Mouse (Mus musculus): ENCODE measurements around the gene Srms. TPM values are rescaled to one million over a fixed set of nuclear protein-coding genes. Genes with fewer than 3 reads are reported as not detected.
A peak's percentile ranks its signal among the peaks of the same experiment; 100 is the strongest.

The Srms gene
- total RNA-seq (2014; fragmentation: Nextera tagmentation) (not detected in 2 replicates), total RNA-seq (2017) (not detected in 2 replicates)

DNA sequence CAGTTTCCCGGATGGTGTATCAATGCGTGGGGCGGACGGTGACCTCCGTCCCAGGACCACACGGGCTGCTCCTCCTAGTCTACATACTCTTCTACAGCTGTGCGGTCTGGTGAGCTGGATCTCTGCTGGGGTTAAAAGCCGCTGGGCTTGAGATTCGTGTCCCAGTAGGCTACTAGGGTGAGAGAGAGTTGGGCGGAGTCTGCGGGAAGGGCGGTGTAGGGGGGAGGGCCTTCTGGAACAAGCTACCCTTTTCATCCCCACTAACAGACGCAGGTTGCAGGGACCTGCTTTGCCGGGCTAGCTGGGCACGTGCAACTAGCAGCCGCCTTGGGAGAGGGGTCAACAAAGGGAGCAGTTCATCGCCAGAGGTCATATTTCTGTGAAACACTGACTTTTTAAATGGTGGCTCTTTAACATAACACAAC, at the start of gene Srms:
Gene Srms (minus strand): TSS at position 165 of the 425 bp plus-strand sequence.
- peak; percentile 84 for ATAC-seq (replicated peaks; ENCODE audit: low FRiP score, low TSS enrichment, poor library complexity, severe bottlenecking)

DNA sequence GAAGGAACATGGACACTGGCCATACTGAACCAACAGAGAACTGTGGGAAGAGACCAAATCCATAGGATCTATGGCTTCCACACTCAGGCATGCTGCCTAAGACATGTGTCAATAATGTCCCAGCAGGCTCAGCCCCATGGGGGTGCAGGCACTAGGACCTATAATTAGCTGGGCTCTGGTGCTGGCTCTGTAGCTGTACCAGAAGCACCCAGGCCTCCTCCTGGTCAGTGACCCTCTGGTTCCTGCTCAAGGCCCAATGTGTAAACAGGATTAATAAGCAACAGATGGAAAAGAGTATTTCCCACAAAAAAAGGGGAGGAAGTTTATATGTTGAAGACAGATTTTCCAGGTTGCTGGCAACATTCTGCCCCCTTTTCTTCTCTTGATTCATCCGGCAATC, 40.3 kb upstream of the Srms start:
- ATAC-seq (replicated peaks; ENCODE audit: low FRiP score, low TSS enrichment, poor library complexity, severe bottlenecking): no peak

DNA sequence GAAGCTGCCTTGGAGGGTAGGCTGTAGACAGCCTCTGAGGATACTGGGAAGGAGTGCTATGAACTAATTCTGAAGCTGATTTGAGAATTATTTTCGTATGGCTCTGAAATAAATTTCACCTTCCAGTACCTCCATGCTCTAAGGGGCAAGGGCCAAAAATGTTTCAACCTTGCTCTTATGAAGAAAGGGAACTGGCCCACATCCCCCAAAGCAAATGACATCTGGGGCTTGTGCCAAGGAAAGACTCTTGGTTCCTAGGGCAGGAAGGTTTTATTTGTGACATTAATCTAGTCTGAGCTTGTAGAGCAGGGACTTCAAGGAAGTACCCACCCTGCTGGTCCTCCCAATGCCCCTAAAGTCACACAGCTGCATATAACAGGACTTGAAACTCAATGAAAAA, 38.9 kb upstream of the Srms start:
- no peak for ATAC-seq (replicated peaks; ENCODE audit: low FRiP score, low TSS enrichment, poor library complexity, severe bottlenecking)

DNA sequence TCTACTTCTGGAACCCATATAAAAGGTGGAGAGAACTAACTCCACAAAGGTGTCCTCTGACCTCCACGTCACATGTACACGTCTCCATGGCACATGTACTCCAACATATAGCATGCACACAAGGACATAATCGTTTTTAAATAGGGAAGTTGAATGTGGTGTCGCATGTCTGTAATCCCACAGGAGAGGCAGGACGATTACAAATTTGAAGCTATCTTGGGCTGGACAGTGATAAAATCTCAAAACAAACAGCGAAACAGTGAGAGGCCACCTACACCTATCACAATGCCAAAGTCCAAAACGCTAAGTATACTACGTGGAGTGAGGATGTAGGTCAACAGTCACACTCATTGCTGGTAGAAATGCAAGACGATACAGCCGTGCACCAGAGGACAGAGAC, 36.2 kb upstream of the Srms start:
- no peak for ATAC-seq (replicated peaks; ENCODE audit: low FRiP score, low TSS enrichment, poor library complexity, severe bottlenecking)

DNA sequence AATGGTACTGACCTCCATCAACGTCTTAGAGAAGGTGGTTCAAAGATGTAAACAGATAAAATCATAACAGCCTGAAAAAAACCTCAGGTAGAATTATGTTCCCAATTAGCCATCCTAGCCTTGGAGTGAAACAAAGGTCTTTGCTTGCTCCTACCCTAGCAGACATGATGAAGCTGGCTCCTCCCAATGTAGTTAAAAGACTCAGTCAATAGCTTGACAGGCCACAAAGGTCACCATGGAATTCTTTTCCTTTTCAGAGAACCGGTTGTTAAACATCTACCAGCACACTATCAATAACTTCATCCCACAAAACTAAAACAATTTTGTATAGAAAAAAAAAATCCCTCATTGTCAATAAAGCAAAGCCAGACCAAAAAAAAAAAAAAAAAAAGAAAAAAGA, 32.0 kb upstream of the Srms start:
- no peak for ATAC-seq (replicated peaks; ENCODE audit: low FRiP score, low TSS enrichment, poor library complexity, severe bottlenecking)

DNA sequence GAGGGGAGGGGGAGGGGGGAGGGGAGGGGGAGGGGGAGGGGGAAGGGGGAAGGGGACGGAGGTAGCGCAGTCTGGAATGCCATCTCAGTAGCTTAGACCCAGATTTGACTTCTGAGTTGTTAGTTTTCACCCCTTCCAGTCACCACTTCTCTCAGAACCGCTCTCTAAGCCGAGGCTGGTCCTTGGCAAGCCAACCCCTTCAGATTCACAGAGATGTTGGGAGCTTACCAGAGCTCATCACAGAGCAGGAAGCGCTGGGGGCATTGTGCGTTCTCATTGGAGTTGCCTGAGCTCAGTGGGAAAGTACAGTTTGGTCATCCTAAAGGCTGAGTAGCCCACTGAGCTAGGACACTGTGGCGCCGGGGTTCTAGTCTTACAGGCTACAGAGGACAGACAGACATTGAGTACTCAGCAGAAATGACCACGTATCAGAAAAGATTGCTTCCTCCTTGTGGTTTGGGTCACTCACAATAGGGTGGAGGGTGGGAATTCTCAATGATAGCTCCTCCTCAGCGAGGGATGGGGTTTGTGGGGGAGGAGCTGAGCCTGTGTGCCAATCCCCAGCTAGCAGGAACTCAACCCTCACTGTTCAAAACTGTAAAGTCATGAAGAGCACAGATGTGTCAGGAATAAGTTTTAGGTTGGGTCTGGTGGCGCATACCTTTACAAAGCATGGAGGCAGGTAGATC, 30.9 kb upstream of the Srms start:
- ATAC-seq (replicated peaks; ENCODE audit: low FRiP score, low TSS enrichment, poor library complexity, severe bottlenecking): peak; percentile 72

DNA sequence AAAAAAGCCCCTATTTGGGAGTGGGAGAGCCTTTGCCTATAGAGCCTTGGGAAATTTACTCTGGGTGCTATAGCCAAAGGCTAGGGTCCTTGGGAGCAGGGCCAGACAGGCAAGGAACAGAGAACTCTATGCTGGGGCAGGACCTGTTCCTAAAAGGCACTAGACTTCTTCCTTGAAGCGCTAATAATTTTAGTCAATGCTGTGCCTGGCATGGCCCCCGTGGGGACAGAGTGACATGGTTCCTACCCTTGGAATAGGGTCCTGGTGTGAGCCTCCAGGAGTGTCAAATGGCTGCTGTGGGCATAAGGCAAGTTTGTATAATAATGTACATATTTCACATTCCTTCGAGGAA, 29.3 kb upstream of the Srms start:
- ATAC-seq (replicated peaks; ENCODE audit: low FRiP score, low TSS enrichment, poor library complexity, severe bottlenecking): no peak

DNA sequence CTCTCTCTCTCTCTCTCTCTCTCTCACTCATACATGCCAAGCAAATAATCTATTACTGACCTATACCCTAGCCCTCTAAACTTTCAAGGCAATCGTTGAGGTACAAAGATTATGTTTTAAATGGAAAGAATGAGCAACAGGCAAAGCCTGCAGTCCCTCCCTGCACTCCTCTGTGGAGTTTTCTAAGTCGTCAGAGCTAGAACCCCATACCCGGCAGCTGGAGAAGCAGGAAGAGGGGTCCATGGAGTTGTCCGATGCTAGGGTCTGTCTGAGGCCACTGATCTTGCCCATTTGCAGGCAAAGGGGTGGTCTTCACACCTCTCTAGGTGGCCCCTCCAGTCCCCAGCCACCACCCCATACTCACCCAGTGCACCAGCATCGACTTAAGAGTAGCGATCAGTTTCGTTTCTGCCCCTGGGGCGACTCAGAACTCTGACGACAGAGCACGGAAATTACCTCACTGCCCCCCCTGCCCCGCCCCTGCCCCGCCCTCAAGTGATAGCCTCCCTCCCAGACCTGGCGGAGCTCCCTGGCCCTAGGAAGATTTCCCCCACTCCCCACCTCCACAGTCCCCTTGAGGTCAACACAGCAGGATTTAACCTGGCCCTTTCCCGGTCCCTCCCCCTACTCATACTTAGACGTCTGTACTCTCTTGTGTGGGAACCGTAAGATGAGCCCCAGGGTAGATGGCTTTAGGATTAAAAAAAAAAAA, 28.8 kb upstream of the Srms start, which contains the start of gene Helz2:
Gene Helz2 (minus strand): TSS at position 426 of the 712 bp plus-strand sequence.
- peak; percentile 80 for ATAC-seq (replicated peaks; ENCODE audit: low FRiP score, low TSS enrichment, poor library complexity, severe bottlenecking)

DNA sequence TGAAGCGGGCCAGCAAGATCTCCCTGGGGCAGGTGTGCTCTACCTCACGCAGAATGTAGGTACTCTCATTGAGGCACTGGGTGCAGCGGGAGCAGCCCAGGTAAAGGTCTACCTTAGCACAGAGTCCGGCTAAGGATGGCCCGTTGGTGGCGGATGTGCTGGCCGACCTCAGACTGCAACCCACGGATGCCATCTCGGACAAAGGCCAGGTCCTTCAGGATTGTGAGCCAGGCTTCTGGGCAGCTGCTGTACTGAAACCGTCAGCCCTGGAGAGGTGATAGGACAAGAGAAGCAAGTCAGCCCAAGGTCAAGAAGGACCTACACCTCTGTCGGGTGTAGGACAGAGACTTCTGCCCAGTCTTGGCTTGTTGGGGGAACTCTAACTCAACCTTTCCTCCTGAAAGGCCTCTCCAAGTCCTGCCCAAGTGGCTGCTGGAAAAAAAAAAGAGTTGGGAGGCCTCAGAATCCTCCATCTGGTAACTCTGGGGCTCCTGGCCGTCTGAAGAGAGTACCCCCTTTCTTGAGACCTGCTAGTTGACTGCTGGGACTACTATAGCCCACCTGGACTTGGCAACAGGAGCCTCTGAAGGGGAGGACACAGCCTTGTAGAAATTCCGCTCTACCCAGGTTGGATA, 27.9 kb upstream of the Srms start:
- no peak for ATAC-seq (replicated peaks; ENCODE audit: low FRiP score, low TSS enrichment, poor library complexity, severe bottlenecking)

DNA sequence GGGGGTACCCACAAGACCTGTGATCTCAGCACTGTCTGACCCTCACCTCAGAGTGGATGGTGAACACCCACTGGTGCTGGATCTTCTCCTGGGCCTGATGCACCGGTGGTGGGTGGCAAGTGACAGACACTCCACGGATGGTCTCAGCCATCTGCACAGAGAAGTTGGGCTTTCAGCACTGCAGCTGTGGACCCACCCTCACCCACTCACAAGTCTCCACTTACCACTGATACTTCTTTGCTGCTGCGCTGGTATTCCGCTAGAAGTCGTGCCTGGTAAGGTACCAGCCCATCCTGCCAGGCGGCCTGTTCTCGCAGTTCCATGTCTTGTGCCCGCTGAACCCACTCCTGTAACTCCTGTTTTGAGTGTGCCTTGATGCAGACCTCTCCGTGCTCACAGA, 26.3 kb upstream of the Srms start:
- no peak for ATAC-seq (replicated peaks; ENCODE audit: low FRiP score, low TSS enrichment, poor library complexity, severe bottlenecking)

DNA sequence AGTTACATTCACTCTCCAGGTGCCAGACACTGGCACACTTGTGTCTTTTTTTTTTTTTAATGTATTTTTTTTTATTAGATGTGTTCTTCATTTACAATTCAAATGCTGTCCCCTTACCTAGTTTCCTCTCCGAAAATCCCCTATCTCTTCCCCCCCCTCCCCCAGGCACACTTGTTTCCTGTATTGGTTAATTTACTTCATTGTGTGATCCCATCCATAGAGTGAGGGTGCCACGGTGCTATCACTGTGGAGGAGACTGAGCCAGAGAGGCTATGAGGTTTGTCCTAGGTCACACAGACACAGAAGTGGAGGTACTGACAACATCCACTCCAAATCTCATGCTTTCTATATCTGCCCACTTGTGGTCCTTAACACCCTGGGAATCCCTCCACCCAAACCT, 25.9 kb upstream of the Srms start:
- ATAC-seq (replicated peaks; ENCODE audit: low FRiP score, low TSS enrichment, poor library complexity, severe bottlenecking): no peak

DNA sequence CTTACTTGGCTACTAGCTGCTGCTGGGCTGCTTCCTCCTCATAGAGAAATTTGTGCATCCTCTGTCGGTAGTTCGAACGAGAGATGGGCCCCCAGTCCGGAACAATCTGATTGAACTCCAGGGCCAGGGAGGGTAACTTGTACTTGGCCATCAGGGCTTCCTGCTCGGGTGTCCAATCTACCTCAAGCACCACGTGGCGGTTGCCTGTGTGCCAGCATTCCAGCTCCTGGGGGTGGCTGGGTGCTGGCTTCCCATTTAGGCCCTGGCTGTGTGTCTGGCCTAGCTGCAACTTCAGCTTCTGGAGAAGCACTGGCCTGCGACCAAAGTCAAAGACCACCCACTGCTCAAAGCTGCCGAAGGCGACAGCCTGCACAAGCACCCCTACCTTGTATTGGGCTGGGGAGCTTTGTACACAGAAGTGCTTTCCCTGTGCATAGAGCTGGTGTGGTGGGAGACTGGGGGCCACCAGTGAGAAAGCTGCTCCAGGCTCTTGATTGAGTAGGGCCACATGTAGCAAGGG, 25.2 kb upstream of the Srms start:
- ATAC-seq (replicated peaks; ENCODE audit: low FRiP score, low TSS enrichment, poor library complexity, severe bottlenecking): no peak

DNA sequence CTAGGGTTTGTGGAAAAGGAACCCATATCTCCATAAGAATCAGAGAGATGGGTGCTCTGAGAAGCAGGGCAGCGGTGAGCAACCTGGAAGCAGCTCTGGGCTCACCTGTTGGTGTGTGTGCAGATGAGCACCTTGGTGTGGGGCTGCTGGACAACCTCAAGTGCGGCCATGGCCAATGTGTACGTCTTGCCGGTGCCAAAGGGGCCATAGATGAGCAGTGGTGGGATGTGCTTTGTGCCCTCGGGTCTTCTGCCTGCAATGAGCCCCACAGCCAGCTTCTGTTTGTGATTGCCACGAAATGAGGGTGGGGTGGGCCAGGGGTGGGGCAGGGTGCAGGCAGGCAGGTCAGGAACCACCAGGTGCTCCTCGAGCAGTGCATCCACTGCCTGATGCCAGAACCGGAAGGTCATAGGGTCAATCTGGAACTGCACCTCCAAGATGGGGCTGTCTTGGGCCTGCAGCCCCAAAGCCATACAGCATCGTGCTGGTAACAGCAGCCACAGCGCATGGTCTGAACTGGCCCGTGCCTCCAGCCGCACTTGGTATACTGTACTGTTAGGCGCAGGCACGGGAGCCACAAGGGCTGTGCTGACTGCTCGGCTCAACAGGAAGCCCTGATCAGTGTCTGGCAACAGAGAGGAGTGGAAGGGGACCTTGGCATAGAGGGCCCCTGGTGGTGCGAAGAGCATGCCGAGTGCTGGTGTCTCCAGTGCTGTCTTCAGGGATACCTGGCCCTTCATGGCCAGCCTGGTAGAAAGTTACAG, 24.4 kb upstream of the Srms start:
- no peak for ATAC-seq (replicated peaks; ENCODE audit: low FRiP score, low TSS enrichment, poor library complexity, severe bottlenecking)

DNA sequence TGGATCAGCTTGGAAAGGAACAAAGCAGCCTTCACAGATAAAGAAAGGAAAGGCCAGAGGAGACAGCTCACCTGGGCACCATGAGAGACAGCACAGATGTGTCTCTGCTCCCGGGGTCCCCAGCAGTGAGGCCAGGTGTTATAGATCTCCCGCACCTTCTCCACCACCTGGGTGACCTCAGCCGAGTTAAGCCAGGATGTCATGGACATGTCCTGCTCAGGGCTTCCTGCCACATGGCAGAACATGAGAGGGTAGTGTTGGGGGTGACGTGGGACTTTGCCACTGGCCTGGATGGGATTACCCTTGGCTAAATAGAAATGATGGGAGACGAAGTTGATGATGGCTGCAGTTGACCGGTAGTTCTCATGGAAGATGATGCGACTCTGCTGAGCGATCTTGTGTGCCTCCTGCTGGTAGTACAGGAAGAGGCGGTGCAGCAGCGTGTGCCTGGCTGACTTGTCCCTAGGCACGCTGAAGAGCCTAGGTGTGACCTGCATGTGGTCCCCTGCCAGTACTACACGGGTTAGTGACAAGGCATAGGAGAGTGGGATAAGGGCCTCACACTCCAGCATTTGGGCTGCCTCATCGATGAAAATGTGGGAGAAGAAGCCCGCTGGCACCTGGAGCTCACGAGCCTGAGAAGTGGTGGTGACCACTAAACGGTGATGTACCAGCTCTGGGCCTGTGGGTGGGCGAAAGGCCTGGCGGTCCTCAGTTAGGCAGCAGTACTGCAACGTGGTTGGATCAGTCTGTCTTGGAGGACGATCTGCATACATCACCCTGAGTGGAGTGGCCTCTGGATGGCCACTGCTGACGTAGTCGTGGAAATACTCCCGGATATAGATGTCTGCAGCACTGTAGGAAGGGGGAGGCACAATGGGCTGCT, 22.9 kb upstream of the Srms start:
- ATAC-seq (replicated peaks; ENCODE audit: low FRiP score, low TSS enrichment, poor library complexity, severe bottlenecking): no peak

DNA sequence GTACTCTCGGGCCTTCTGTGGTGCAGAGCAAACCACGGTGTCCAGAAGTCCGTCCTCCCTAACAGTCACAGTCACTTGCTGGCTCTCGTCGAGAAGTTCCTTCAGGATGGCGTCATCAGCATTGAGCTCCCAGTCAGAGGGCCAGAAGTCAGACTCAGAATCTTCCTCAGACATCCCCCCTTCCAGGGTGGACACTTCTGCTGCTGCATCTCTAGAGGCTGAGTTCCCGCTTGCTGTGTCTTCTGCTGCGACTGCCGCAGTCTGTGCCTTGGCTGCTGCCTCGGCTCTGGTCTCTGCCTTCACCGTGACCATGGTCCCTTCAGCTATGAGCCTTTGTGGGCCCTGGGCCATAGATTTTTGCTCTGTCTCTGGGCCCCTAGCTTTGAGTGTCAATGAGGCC, 21.7 kb upstream of the Srms start:
- no peak for ATAC-seq (replicated peaks; ENCODE audit: low FRiP score, low TSS enrichment, poor library complexity, severe bottlenecking)

DNA sequence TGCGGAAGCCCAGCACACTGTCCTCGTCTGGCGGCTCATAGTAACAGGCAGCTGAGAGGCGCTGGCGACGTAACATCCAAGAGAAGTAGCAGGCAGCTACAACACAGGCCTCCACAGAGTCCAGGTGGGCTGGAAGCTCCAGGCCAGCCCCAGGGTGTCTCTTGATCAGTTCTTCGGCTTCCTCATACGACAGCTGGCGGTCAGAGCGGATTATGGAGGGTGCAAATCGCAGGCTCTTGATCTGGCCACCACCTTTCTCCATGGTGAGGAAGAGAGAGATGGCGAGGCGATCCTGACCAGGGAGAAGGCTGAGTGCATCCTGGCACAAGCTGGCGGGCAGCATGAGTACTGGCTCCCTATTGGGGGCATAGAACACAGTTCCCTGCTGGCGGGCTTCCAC, 20.5 kb upstream of the Srms start:
- no peak for ATAC-seq (replicated peaks; ENCODE audit: low FRiP score, low TSS enrichment, poor library complexity, severe bottlenecking)

DNA sequence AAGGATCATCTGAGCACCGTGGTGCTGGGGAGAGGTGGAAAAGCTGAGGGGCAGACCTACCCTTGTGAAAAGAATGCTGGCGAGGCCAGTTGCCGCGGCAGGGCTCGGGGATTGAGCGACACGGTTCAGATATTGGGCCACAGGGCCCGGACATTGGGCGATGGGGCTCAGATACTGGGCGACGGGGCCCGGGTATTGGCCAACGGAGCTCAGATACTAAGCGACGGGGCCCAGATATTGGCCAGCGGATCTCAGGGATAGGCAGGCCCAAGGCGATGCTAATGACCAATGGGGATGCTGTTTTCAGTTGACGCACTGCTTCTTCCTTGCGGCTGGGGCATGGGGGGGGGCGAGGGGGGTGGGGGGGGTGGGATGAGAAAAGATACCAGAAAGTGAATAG, 18.2 kb upstream of the Srms start:
- no peak for ATAC-seq (replicated peaks; ENCODE audit: low FRiP score, low TSS enrichment, poor library complexity, severe bottlenecking)

DNA sequence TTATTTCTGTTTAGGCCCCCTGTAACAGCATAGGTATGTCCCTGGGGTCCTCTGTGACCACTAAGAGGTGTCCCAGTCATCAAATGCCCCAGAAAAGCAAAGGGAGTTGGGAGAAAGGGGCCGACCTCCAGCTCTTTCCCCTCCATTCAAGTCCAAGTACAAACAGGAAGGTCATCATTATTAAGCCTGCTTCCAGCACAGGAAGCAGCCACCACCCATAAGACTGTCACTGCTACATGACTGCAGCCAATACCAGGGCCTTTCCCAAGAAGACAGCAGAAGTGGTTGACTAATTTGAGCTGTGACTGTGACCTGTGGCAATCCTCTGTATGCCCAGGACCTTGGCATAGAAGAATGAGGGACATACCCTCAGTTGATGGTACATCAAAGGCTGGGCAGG, 15.3 kb upstream of the Srms start:
- no peak for ATAC-seq (replicated peaks; ENCODE audit: low FRiP score, low TSS enrichment, poor library complexity, severe bottlenecking)

DNA sequence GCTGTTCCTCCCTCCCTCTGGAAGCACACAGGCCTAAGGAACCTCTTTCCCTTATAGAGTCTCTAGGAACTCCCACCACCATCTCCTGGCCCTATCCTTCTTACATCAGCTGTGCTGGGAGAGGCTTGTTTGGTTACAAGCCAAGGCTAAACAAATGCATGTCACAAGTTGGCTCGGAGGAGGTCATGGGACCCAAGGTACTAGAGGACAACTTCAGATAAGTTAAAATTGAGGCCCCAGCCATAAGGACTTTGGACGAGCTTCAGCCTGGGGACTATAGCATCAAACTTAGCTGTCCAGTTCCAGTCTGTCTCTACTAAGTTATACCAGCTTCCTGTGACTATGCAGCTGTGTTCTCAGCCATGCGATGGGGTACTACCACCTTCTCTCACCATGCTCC, 14.1 kb upstream of the Srms start:
- no peak for ATAC-seq (replicated peaks; ENCODE audit: low FRiP score, low TSS enrichment, poor library complexity, severe bottlenecking)

All from megakaryocyte-erythroid progenitor cell, adult 5-6 weeks (primary cell).